Mouse (Mus musculus) thymus, postnatal 4 days (tissue): ENCODE measurements at regions not wholly inside any gene's neighbourhood (a gene's known extent, or its start where the extent isn't known, plus 50 kb on each side); places are given as distances from the start of the nearest gene placed in this dataset.

ENCODE experiments used
- DNase-seq: peaks from one replicate; pipeline ENCODE4 v3.0.0; 2021

- peak; percentile 80 for DNase-seq
Measured at GRCm38 (mm10) chr3:130936336-130936735, 173.9 kb upstream of the Lef1 start.

DNA sequence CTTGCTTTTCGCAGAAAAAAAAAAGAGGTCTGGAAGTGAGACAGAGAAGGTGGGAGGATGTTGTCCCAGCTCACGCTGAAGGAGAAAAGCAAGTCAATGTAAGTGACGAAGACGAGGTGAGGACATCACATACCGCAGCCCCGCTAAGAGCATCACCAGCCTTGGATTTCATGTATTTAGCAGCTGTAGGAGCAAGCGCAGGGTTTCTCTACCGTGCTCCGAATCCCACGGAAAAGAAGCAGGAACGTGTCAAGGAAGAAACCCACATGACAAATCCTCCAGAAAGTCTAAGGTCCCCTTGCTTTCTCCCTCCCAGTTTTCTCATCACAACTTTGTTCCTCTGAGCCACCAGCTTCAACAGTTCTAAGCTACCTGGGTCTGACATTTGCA is 174.3 kb upstream of the Lef1 start:
- peak; percentile 52 for DNase-seq

GRCm38 (mm10) chr3:130935302-130935925 is 174.9 kb upstream of the Lef1 start:
- DNase-seq = peak; percentile 54

GRCm38 (mm10) chr3:130932723-130933122 is 177.5 kb upstream of the Lef1 start:
- DNase-seq = no peak

DNA sequence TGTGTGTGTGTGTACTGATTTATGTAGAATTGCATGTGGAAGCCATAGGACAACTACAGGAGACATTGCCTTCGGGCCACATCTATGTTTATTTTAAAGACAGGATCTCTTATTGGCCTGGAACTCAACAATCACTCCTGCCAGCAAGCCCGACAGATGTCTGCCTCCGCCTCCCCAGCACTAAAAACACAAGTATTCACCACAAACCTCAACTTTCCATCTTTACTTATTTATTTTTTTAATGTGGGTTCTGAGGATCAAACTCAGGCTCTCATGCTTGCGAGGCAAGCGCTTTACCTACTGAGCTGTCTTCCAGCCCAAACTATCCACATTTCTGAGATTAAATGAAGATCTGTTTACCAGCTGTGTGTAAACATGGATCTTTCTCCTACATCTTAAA is 178.0 kb upstream of the Lef1 start:
- DNase-seq = no peak

GRCm38 (mm10) chr3:130925000-130925399 is 185.3 kb upstream of the Lef1 start:
- DNase-seq = no peak

DNA sequence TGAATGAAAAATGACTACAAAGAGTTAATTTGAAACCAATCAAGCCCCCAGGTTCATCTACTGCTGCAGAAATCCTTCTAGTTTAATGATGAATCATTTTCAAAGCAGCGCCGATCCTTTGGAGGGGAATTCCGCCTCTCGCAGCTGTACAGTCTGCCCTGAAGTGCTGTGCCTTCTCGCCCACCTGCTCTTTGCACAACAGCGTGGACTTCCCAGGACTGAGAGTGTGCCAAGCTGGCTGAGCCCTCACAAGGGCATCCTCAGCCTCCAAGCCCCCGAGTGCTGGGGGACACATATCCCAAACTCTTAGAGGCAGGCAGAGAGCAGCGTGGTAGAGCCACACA is 186.7 kb upstream of the Lef1 start:
- DNase-seq = no peak

- no peak for DNase-seq
Measured at GRCm38 (mm10) chr3:130922812-130923614, 187.3 kb upstream of the Lef1 start.

DNA sequence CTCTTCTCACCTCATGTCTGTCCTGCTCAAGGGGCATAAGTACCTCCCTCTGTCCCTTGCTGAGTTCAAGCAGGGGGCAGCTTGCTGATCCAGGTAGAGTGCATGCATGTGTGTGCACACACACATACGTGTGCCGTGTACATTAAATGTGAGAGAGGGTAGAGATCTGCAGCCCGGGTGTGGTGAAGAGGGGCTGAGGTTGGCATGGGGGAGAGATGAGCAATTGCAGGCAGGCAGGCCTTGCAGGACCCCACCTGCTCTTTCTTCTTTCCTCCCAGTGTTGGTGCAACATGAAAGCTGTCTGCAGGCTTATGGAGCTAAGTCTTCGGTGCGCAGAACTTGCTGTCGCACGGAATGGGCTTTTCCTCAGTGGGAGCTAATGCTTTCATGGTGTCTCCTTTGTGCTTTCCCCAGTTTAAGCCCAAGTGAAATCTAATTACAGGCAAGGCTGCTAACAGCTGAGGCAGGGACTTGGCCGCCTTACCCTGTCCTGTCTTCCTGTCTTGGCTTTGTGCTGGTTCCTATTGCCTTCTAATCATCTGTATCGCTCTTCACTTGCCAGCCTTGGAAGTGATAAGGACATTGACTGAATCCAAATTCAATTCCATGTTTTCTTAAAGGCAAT is 188.5 kb upstream of the Lef1 start:
- DNase-seq = no peak

DNA sequence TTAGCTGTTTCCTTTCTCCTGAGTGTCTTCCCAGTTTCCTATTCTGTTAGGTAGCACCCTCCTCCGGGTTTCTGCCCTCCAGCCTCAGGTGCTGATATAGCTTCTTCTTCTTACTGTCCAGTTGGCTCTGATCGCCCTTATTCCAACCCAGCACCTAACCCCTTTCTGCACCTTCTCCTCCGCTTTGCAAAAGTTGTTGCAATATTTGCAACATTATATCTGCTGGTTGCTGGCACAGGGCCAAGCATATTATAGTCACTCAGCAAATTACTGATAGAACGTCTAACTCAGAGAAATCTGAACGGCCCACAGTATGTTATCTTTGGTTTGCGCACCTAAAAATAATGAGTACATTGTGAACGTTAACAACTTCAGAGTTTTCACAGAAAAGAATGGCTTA is 183.6 kb upstream of the Rpl34 start:
- no peak for DNase-seq

DNA sequence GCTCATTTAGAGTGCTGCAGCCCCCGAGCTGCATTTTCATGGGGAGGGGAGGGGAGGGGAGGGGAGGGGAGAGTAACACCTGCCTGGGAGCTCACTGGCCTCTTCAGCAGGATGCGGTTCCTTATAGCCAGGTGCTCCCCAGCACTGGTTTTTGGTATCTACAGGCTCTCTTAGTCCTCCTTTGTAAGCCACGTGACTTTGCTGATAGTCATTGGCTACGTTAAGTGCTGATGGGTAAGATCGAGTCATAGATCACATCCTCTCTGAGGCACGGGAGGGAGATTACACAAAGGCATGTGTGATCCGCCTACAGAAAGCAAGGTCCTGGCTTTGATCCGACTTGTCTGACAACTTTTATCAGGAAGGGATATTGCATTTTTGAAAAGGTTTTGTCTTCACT is 174.9 kb upstream of the Rpl34 start:
- no peak for DNase-seq

DNA sequence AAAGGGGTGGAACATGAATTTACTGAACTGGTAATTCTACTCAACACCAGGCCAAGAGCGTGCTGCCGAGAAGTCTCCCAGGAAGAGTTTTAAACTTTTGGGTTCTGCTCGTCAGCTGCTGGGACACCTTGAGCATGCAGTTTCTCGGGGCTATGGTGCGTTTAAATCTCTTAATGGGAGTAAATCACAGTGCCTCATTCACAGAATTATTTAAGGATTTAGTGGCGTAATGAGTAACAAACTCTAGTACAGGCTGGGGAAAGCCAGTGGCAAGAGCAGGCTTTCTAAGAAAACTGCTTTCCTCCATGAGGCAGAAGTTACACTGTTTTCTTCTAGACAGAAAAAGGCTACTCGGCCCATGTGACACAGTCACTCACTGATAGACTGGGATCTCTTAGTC is 173.1 kb upstream of the Rpl34 start:
- DNase-seq = no peak

GRCm38 (mm10) chr3:130902376-130902775 is 172.2 kb upstream of the Rpl34 start:
- no peak for DNase-seq

DNA sequence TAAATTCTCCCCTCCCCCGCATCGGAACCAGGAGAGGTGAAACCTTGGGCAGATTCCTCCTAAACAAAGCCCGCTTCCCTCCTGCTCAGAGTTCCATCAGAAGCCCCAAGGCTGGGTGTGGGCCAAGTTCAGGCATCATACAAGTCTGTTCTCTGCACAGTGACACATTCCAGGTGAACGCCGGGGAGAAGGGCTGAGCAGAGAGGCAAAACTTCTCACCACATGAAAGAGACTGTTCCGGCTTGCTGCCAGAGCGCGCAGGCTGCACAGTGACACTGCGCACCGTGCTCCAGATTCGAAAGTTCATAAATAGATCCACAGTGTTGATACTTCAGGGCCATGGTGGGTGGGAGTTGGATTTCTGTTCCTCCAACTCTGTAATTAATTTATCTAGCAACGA is 171.1 kb upstream of the Rpl34 start:
- peak; percentile 79 for DNase-seq

GRCm38 (mm10) chr3:130900846-130901245 is 170.6 kb upstream of the Rpl34 start:
- DNase-seq = peak; percentile 52

DNA sequence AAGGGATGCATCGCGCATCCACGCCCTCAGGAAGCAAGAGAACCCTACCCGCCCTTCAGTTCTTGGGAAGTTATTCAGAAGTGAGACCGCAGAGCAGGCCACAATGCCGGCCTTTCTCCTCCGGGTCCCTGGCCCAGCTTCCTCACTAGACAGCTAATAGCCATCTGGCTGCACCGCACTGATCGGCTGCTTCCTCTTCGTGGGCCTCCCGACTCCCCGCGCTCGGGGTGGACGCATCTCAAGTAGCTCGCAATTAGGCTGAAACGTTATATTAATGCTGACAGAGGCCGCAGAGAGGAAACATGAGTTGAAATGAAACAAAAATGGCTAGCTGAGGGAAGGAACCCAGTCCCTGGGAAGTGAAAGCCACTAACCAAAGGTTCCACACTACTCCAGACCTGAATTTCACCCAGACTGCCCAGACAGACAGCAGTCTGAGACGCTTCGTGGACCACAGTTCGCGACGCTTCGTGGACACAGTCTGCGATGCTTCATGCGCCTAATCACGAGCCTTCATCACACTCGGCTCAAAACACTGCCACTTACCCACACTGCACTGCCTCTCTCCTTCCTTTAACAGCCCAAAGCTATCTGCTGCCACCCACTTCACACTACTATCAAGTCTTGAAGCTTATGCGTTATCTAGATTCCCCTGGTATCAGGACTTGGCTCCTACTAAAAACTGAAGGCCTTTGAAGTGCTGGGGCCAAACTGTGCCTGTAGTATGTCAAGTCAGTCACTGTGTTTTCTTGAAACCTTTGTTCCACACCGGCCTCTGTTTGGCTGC is 170.0 kb upstream of the Rpl34 start:
- peak; percentile 63 for DNase-seq

DNA sequence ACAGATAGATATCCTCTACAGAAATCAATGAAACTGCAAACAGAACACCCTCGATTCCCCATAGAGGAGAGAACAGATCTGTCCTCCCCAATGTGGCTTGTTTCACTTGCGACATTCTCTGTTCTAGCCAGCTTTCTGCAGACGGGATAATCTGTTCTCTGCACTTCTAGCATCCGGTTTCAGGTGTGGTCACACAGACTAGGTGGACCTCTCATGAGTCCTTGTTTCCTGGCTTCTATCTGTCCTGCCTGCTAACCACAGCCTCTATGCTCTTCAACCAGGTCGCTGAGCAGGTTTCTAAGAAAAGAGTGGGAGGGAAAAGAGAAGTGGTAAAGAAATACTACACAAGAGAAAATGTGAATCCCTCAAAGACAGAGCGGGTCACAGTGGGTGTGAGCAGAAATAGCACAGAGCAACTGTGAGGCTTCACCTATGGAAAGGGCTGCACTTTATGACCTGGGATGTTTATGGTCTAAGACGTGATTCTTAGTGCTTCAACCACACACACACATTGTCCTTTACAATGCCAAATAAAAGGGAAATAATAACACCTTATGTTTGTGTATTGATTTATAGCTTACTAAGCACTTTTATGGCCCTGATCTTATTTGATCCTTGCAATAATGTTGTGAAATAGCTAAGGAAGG is 164.1 kb upstream of the Rpl34 start:
- DNase-seq = no peak

- DNase-seq = peak; percentile 60
Measured at GRCm38 (mm10) chr3:130891310-130891709, 161.1 kb upstream of the Rpl34 start.

DNA sequence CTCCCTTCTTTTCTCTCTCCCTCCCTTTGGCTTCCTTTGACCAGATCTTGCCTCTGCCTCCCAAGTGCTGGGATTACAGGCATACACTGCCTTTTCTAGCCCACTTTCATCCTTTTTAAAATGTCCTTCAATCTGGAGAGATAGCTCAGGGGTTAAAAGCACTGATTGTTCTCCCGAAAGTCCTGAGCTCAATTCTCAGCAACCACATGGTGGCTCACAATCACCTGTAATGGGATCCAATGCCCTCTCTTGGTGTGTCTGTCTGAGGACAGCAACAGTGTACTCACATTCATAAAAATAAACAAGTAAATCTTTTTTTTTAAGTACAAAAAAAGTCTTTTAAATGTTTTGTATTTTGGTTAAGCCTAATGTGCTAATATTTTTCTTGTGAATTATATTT is 158.4 kb upstream of the Rpl34 start:
- no peak for DNase-seq

- DNase-seq = peak; percentile 72
Measured at GRCm38 (mm10) chr3:130887540-130888312, 157.5 kb upstream of the Rpl34 start.

GRCm38 (mm10) chr3:130885974-130886373 is 155.8 kb upstream of the Rpl34 start:
- DNase-seq = no peak

GRCm38 (mm10) chr3:130884393-130884792 is 154.2 kb upstream of the Rpl34 start:
- no peak for DNase-seq
